17 mouse cellular contexts compared by ENCODE assay signal in genomic region chr1:29216766-29217581, GRCm38 (mm10).
DNase-seq lines count a peak whose midpoint lies in the region; ATAC-seq lines count a peak whose summit lies in the region.
"Had no signal": no experiment of that assay in that cellular context is flagged by ENCODE, and none has a peak within 500 bp of the region (broad histone marks: within the 10 kb centered on the region; RNA-seq: fewer than 3 reads in every experiment).

No protein-coding gene starts in this region.

- H3K36me3 ChIP-seq in midbrain, embryonic 11.5 days (ENCODE audit: control insufficient read depth, insufficient read depth, low read length) = no peaks in the 10 kb centered on the region
- H3K36me3 ChIP-seq in midbrain, embryonic 16.5 days (ENCODE audit: control insufficient read depth, insufficient read depth, low read length) = no peaks in the 10 kb centered on the region
- no peaks in the 10 kb centered on the region for H3K36me3 ChIP-seq in forebrain, embryonic 13.5 days (ENCODE audit: poor library complexity, severe bottlenecking)
- no peaks in the 10 kb centered on the region for H3K36me3 ChIP-seq in hindbrain, embryonic 16.5 days (ENCODE audit: control insufficient read depth, insufficient read depth, low read length)
- H3K36me3 ChIP-seq in neural tube, embryonic 15.5 days = no peaks in the 10 kb centered on the region
- H3K36me3 ChIP-seq: embryonic facial prominence, embryonic 15.5 days; limb, embryonic 13.5 days had no signal

- no peak overlapping the region for H3K4me3 ChIP-seq in midbrain, embryonic 11.5 days (ENCODE audit: low read depth, low read length)
- no peak overlapping the region for H3K4me3 ChIP-seq in midbrain, embryonic 16.5 days (ENCODE audit: low read depth, low read length)
- no peak overlapping the region for H3K4me3 ChIP-seq in forebrain, embryonic 13.5 days
- H3K4me3 ChIP-seq in hindbrain, embryonic 16.5 days (ENCODE audit: low read length) = no peak overlapping the region
- no peak overlapping the region for H3K4me3 ChIP-seq in neural tube, embryonic 15.5 days (replicated peaks)
- H3K4me3 ChIP-seq: embryonic facial prominence, embryonic 15.5 days; heart, adult 2 months; left cerebral cortex, adult 2 months; limb, embryonic 13.5 days had no signal

- WGBS in midbrain, embryonic 11.5 days = 78% methylated on average over 3 of the region's 3 CpGs
- 69% methylated on average over 3 of the region's 3 CpGs for WGBS in midbrain, embryonic 16.5 days
- WGBS in forebrain, embryonic 13.5 days = 18% methylated on average over 3 of the region's 3 CpGs
- WGBS in hindbrain, embryonic 16.5 days = 26% methylated on average over 3 of the region's 3 CpGs
- WGBS in neural tube, embryonic 15.5 days = 12% methylated on average over 3 of the region's 3 CpGs

- no peak overlapping the region for H3K27ac ChIP-seq in midbrain, embryonic 11.5 days (ENCODE audit: low read depth, low read length)
- H3K27ac ChIP-seq in midbrain, embryonic 16.5 days (ENCODE audit: low read length) = no peak overlapping the region
- no peak overlapping the region for H3K27ac ChIP-seq in forebrain, embryonic 13.5 days
- H3K27ac ChIP-seq in hindbrain, embryonic 16.5 days (ENCODE audit: low read depth, low read length) = no peak overlapping the region
- no peak overlapping the region for H3K27ac ChIP-seq in neural tube, embryonic 15.5 days (replicated peaks)
- H3K27ac ChIP-seq: embryonic facial prominence, embryonic 15.5 days; heart, adult 2 months; left cerebral cortex, adult 2 months; limb, embryonic 13.5 days had no signal

- no peaks in the 10 kb centered on the region for H3K4me1 ChIP-seq in midbrain, embryonic 11.5 days (ENCODE audit: control insufficient read depth, insufficient read depth, low read length)
- 0 out of 2 replicates have a peak, but pooled peaks cover 2% of the 10 kb centered on the region for H3K4me1 ChIP-seq in midbrain, embryonic 16.5 days (ENCODE audit: control insufficient read depth, insufficient read depth, low read length)
- H3K4me1 ChIP-seq in forebrain, embryonic 13.5 days = 0 out of 2 replicates have a peak, but pooled peaks cover 3% of the 10 kb centered on the region
- H3K4me1 ChIP-seq in hindbrain, embryonic 16.5 days (ENCODE audit: control insufficient read depth, insufficient read depth, low read depth, low read length) = no peaks in the 10 kb centered on the region
- 0 out of 2 replicates have a peak, but pooled peaks cover 3% of the 10 kb centered on the region for H3K4me1 ChIP-seq in neural tube, embryonic 15.5 days
- H3K4me1 ChIP-seq: embryonic facial prominence, embryonic 15.5 days; limb, embryonic 13.5 days had no signal

- H3K9me3 ChIP-seq in midbrain, embryonic 11.5 days (ENCODE audit: control insufficient read depth, low read length) = no peaks in the 10 kb centered on the region
- H3K9me3 ChIP-seq in midbrain, embryonic 16.5 days (replicated peaks; ENCODE audit: control insufficient read depth, low read length, poor library complexity, severe bottlenecking) = no peaks in the 10 kb centered on the region
- no peaks in the 10 kb centered on the region for H3K9me3 ChIP-seq in forebrain, embryonic 13.5 days (replicated peaks)
- no peaks in the 10 kb centered on the region for H3K9me3 ChIP-seq in hindbrain, embryonic 16.5 days (ENCODE audit: control insufficient read depth, low read length)
- H3K9me3 ChIP-seq in neural tube, embryonic 15.5 days (replicated peaks) = no peaks in the 10 kb centered on the region
- H3K9me3 ChIP-seq: embryonic facial prominence, embryonic 15.5 days; limb, embryonic 13.5 days had no signal

- ATAC-seq in midbrain, embryonic 11.5 days (ENCODE audit: low FRiP score) = peak; percentile 40; the same call in 1 of the 2 replicates
- no peak for ATAC-seq in midbrain, embryonic 16.5 days
- ATAC-seq in forebrain, embryonic 13.5 days = peak; percentile 93
- peak; percentile 74 for ATAC-seq in hindbrain, embryonic 16.5 days
- peak; percentile 55; the same call in 1 of the 2 replicates for ATAC-seq in neural tube, embryonic 15.5 days (ENCODE audit: low FRiP score)

- DNase-seq in midbrain, embryonic 11.5 days (ENCODE audit: low spot score, missing footprints) = no peak
- DNase-seq in kidney, postnatal 10 days = no peak
- DNase-seq in thymus, postnatal 36 days = no peak
- DNase-seq in frontal cortex, postnatal 36 days (ENCODE audit: low spot score in 2 of 2) = no peak
- DNase-seq: cerebellum, postnatal 10 days; heart, adult 2 months; heart, postnatal 14 days; kidney, adult 2 months; spleen, adult 18-20 months; thymus, postnatal 14 days had no signal

- no peak overlapping the region for H3K9ac ChIP-seq in midbrain, embryonic 11.5 days (ENCODE audit: low read length)
- H3K9ac ChIP-seq in midbrain, embryonic 16.5 days (ENCODE audit: low read depth, low read length) = no peak overlapping the region
- H3K9ac ChIP-seq in forebrain, embryonic 13.5 days = no peak overlapping the region
- no peak overlapping the region for H3K9ac ChIP-seq in hindbrain, embryonic 16.5 days (ENCODE audit: low read depth, low read length)
- H3K9ac ChIP-seq in neural tube, embryonic 15.5 days (replicated peaks) = no peak overlapping the region
- H3K9ac ChIP-seq: embryonic facial prominence, embryonic 15.5 days; limb, embryonic 13.5 days had no signal

- H3K27me3 ChIP-seq in midbrain, embryonic 11.5 days (ENCODE audit: control insufficient read depth, insufficient read depth, low read length) = no peaks in the 10 kb centered on the region
- H3K27me3 ChIP-seq in midbrain, embryonic 16.5 days (ENCODE audit: control insufficient read depth, insufficient read depth, low read depth, low read length) = no peaks in the 10 kb centered on the region
- H3K27me3 ChIP-seq in forebrain, embryonic 13.5 days = no peaks in the 10 kb centered on the region
- no peaks in the 10 kb centered on the region for H3K27me3 ChIP-seq in hindbrain, embryonic 16.5 days (replicated peaks; ENCODE audit: control insufficient read depth, insufficient read depth, low read length)
- no peaks in the 10 kb centered on the region for H3K27me3 ChIP-seq in neural tube, embryonic 15.5 days (replicated peaks)
- H3K27me3 ChIP-seq: embryonic facial prominence, embryonic 15.5 days; limb, embryonic 13.5 days had no signal

- H3K4me2 ChIP-seq in midbrain, embryonic 11.5 days = no peak overlapping the region
- H3K4me2 ChIP-seq in midbrain, embryonic 16.5 days (ENCODE audit: low read length) = no peak overlapping the region
- no peak overlapping the region for H3K4me2 ChIP-seq in forebrain, embryonic 13.5 days
- no peak overlapping the region for H3K4me2 ChIP-seq in hindbrain, embryonic 16.5 days (ENCODE audit: low read length)
- H3K4me2 ChIP-seq in neural tube, embryonic 15.5 days = no peak overlapping the region
- H3K4me2 ChIP-seq: embryonic facial prominence, embryonic 15.5 days; limb, embryonic 13.5 days had no signal
